Mouse (Mus musculus): ENCODE measurements around the gene Vasp. TPM values are rescaled to one million over a fixed set of nuclear protein-coding genes. Genes with fewer than 3 reads are reported as not detected.

Vasp gene
- 100 to 1,000 TPM; 636 to 660 TPM for total RNA-seq (2023)

GRCm38 (mm10) chr7:19271238-19272172, at the start of gene Vasp:
TSS of gene Vasp (minus strand) at chr7:19271817.

GRCm38 (mm10) chr7:19309884-19310641, 38.4 kb upstream of the Vasp start, which contains the start of gene Fosb:
TSS of gene Fosb (minus strand) at chr7:19310051.

GRCm38 (mm10) chr7:19282385-19282784, 10.8 kb upstream of the Vasp start, which contains the start of gene Rtn2:
TSS of gene Rtn2 (plus strand) at chr7:19282624.

GRCm38 (mm10) chr7:19279581-19280114, 8.0 kb upstream of the Vasp start, which contains the start of gene Ppm1n:
TSS of gene Ppm1n (minus strand) at chr7:19280064.

GRCm38 (mm10) chr7:19227883-19228792, 43.5 kb downstream of the Vasp start, which contains the start of gene Opa3:
TSS of gene Opa3 (plus strand) at chr7:19228334.

GRCm38 (mm10) chr7:19211996-19212755, 59.4 kb downstream of the Vasp start, which contains the start of gene Gpr4:
TSS of gene Gpr4 (plus strand) at chr7:19212538.

Other genes starting within 250 kb of the Vasp start
- not detected for gene Foxa3, start 248.3 kb downstream of the Vasp start, total RNA-seq (2023)
- gene Sympk, start 247.4 kb downstream of the Vasp start, total RNA-seq (2023) = 10 to 100 TPM; 53.1 to 63.9 TPM
- not detected for gene Rsph6a, start 217.1 kb downstream of the Vasp start, total RNA-seq (2023)
- 10 to 100 TPM; 15.0 to 21.7 TPM for gene Dmwd, start 195.6 kb downstream of the Vasp start, total RNA-seq (2023)
- gene Dmpk, start 188.0 kb downstream of the Vasp start, total RNA-seq (2023) = 10 to 100 TPM in 1 of 2 experiments, 1 to 10 TPM in 1; 9.9 to 10.7 TPM
- gene Six5, start 177.2 kb downstream of the Vasp start, total RNA-seq (2023) = under 1 TPM; 0.11 to 0.33 TPM
- not detected for gene Gm4969, start 153.4 kb downstream of the Vasp start, total RNA-seq (2023)
- gene Fbxo46, start 152.0 kb downstream of the Vasp start, total RNA-seq (2023) = 10 to 100 TPM; 14.9 to 15.0 TPM
- gene Qpctl, start 122.5 kb downstream of the Vasp start, total RNA-seq (2023) = 10 to 100 TPM; 10.0 to 10.4 TPM
- gene Snrpd2, start 122.1 kb downstream of the Vasp start, total RNA-seq (2023) = 10 to 100 TPM; 39.5 to 43.0 TPM
- not detected for gene Gipr, start 105.7 kb downstream of the Vasp start, total RNA-seq (2023)
- 10 to 100 TPM; 60.2 to 79.8 TPM for gene Eml2, start 95.4 kb downstream of the Vasp start, total RNA-seq (2023)
- under 1 TPM in 1 of 2 experiments, not detected in 1; 0.13 TPM for gene Gpr4, start 59.3 kb downstream of the Vasp start, total RNA-seq (2023)
- gene Opa3, start 43.5 kb downstream of the Vasp start, total RNA-seq (2023) = 10 to 100 TPM; 22.3 to 24.6 TPM
- under 1 TPM in 1 of 2 experiments, not detected in 1; 0.49 TPM for gene Ppm1n, start 8.2 kb upstream of the Vasp start, total RNA-seq (2023)
- not detected for gene Rtn2, start 10.8 kb upstream of the Vasp start, total RNA-seq (2023)
- 1,000 to 10,000 TPM in 1 of 2 experiments, 100 to 1,000 TPM in 1; 803 to 1,216 TPM for gene Fosb, start 38.2 kb upstream of the Vasp start, total RNA-seq (2023)
- gene Ercc1, start 73.0 kb upstream of the Vasp start, total RNA-seq (2023) = 10 to 100 TPM; 17.0 to 24.4 TPM
- 1 to 10 TPM; 6.7 to 7.1 TPM for gene Cd3eap, start 87.7 kb upstream of the Vasp start, total RNA-seq (2023)
- 1 to 10 TPM; 1.7 to 2.0 TPM for gene Ppp1r13l, start 87.9 kb upstream of the Vasp start, total RNA-seq (2023)
- gene Ercc2, start 110.2 kb upstream of the Vasp start, total RNA-seq (2023) = 10 to 100 TPM; 15.0 to 20.7 TPM
- gene Klc3, start 132.3 kb upstream of the Vasp start, total RNA-seq (2023) = under 1 TPM; 0.42 to 0.62 TPM
- 1 to 10 TPM; 2.1 to 2.2 TPM for gene Ckm, start 133.0 kb upstream of the Vasp start, total RNA-seq (2023)
- gene Mark4, start 187.0 kb upstream of the Vasp start, total RNA-seq (2023) = 10 to 100 TPM; 28.3 to 31.5 TPM
- under 1 TPM; 0.38 to 0.42 TPM for gene Exoc3l2, start 191.5 kb upstream of the Vasp start, total RNA-seq (2023)
- 1 to 10 TPM; 9.0 to 9.2 TPM for gene Bloc1s3, start 236.6 kb upstream of the Vasp start, total RNA-seq (2023)
- gene Trappc6a, start 236.6 kb upstream of the Vasp start, total RNA-seq (2023) = 10 to 100 TPM; 23.9 to 24.1 TPM
- gene Nkpd1, start 246.0 kb upstream of the Vasp start, total RNA-seq (2023) = not detected

Measured in neutrophil, adult 59 days (primary cell).